In the genomic region with DNA sequence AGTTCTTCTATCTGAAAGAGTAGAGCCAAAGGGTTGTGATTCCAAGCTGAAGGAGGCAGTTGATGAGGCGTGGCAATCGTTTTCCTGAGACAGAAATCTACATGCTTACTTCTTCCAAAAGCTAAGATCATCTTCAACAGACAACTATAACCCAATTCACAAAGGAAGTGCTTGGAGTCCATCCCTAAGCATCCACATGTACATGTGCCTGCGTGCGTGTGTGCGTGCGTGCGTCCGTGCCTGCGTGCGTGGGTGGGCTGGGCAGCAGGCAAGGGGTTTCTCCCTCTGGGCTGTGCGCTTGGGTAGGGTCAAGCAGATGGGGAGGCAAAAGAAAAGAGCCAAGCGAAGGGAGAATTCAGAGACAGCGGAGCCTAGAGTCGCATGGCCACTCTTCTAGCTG, we compare ENCODE assay signal across 11 mouse cellular contexts.
DNase-seq lines count a peak whose midpoint lies in the region; ATAC-seq and TF ChIP-seq lines count a peak whose summit lies in the region.
"Had no signal": no experiment of that assay in that cellular context is flagged by ENCODE, and none has a peak within 500 bp of the region (broad histone marks: within the 10 kb centered on the region; RNA-seq: fewer than 3 reads in every experiment).

No protein-coding gene starts in this region.

- H3K4me1 ChIP-seq in heart, adult 2 months (ENCODE audit: control insufficient read depth, insufficient read depth, low read length), result peaks cover 11% of the 10 kb centered on the region
- peaks cover 28% of the 10 kb centered on the region for H3K4me1 ChIP-seq in midbrain, embryonic 10.5 days
- H3K4me1 ChIP-seq in midbrain, postnatal 0 days (ENCODE audit: insufficient read depth, low read length), result peaks cover 10% of the 10 kb centered on the region
- peaks cover 20% of the 10 kb centered on the region for H3K4me1 ChIP-seq in hindbrain, embryonic 14.5 days (replicated peaks; ENCODE audit: control insufficient read depth, insufficient read depth, low read length)
- H3K4me1 ChIP-seq in stomach, postnatal 0 days (replicated peaks; ENCODE audit: control insufficient read depth, insufficient read depth), result peaks cover 12% of the 10 kb centered on the region

- H3K27ac ChIP-seq in heart, adult 2 months, result peak overlapping the region; percentile 43
- peak overlapping the region; percentile 61; the same call in 1 of the 2 replicates for H3K27ac ChIP-seq in midbrain, embryonic 10.5 days (replicated peaks)
- H3K27ac ChIP-seq in midbrain, postnatal 0 days (ENCODE audit: low read depth, low read length), result no peak overlapping the region
- H3K27ac ChIP-seq in hindbrain, embryonic 14.5 days, result no peak overlapping the region
- H3K27ac ChIP-seq in stomach, postnatal 0 days (replicated peaks), result peak overlapping the region; percentile 73

- H3K4me2 ChIP-seq in midbrain, postnatal 0 days (ENCODE audit: low read depth, low read length, poor library complexity, severe bottlenecking), result no peak overlapping the region
- peak overlapping the region; percentile 16; the same call in 1 of the 2 replicates for H3K4me2 ChIP-seq in hindbrain, embryonic 14.5 days (replicated peaks)
- H3K4me2 ChIP-seq in stomach, postnatal 0 days (replicated peaks; ENCODE audit: low read depth), result peak overlapping the region; percentile 26; the same call in 1 of the 2 replicates

- ATAC-seq in midbrain, postnatal 0 days (ENCODE audit: low FRiP score), result no peak
- ATAC-seq in hindbrain, embryonic 14.5 days (ENCODE audit: low FRiP score), result no peak
- ATAC-seq in stomach, postnatal 0 days (ENCODE audit: low FRiP score, low TSS enrichment), result no peak

- no peaks in the 10 kb centered on the region for H3K79me2 ChIP-seq in heart, adult 2 months (replicated peaks; ENCODE audit: control insufficient read depth, insufficient read depth, low read length)

- no peak overlapping the region for H3K4me3 ChIP-seq in heart, adult 2 months
- H3K4me3 ChIP-seq in midbrain, embryonic 10.5 days, result no peak overlapping the region
- no peak overlapping the region for H3K4me3 ChIP-seq in midbrain, postnatal 0 days (ENCODE audit: low read depth, low read length)
- no peak overlapping the region for H3K4me3 ChIP-seq in hindbrain, embryonic 14.5 days (replicated peaks; ENCODE audit: low read length)
- H3K4me3 ChIP-seq in stomach, postnatal 0 days (ENCODE audit: low read depth, low read length), result no peak overlapping the region

- H3K27me3 ChIP-seq in heart, adult 2 months (ENCODE audit: control insufficient read depth, insufficient read depth, low read length), result no peaks in the 10 kb centered on the region
- H3K27me3 ChIP-seq in midbrain, embryonic 10.5 days (ENCODE audit: low read depth, poor library complexity, severe bottlenecking), result peaks cover 11% of the 10 kb centered on the region; the same call in 1 of the 2 replicates
- no peaks in the 10 kb centered on the region for H3K27me3 ChIP-seq in midbrain, postnatal 0 days (ENCODE audit: insufficient read depth, low read length)
- no peaks in the 10 kb centered on the region for H3K27me3 ChIP-seq in hindbrain, embryonic 14.5 days (ENCODE audit: control insufficient read depth, insufficient read depth, low read length)
- no peaks in the 10 kb centered on the region for H3K27me3 ChIP-seq in stomach, postnatal 0 days (ENCODE audit: control insufficient read depth, insufficient read depth, low read length)
- H3K27me3 ChIP-seq: CH12.LX had no signal

- TF ChIP-seq POLR2A in heart, adult 2 months (IDR thresholded peaks at IDR 0.05; ENCODE audit: insufficient read depth, low read depth, low read length), result no peak

- TF ChIP-seq CTCF in heart, adult 2 months (IDR thresholded peaks at IDR 0.05), result no peak
- no peak for TF ChIP-seq CTCF in midbrain, postnatal 0 days (IDR thresholded peaks at IDR 0.05)
- no peak for TF ChIP-seq CTCF in stomach, postnatal 0 days (IDR thresholded peaks at IDR 0.05; ENCODE audit: low read depth)

- intact Hi-C loops in heart, adult 2 months (cut with DNase I), result loop anchor here (5.0 kb wide), 1 partner anchor 95 kb away; no protein-coding TSS in a partner anchor

- no peaks in the 10 kb centered on the region for H3K9me3 ChIP-seq in midbrain, embryonic 10.5 days (replicated peaks)
- no peaks in the 10 kb centered on the region for H3K9me3 ChIP-seq in midbrain, postnatal 0 days (ENCODE audit: low read length)
- no peaks in the 10 kb centered on the region for H3K9me3 ChIP-seq in hindbrain, embryonic 14.5 days (ENCODE audit: control insufficient read depth, low read length)
- no peaks in the 10 kb centered on the region for H3K9me3 ChIP-seq in stomach, postnatal 0 days (ENCODE audit: control insufficient read depth, low read length)

- H3K36me3 ChIP-seq in heart, adult 2 months (ENCODE audit: control insufficient read depth, insufficient read depth, low read length), result no peaks in the 10 kb centered on the region
- H3K36me3 ChIP-seq in midbrain, embryonic 10.5 days, result no peaks in the 10 kb centered on the region
- H3K36me3 ChIP-seq in midbrain, postnatal 0 days (ENCODE audit: insufficient read depth, low read length), result no peaks in the 10 kb centered on the region
- no peaks in the 10 kb centered on the region for H3K36me3 ChIP-seq in hindbrain, embryonic 14.5 days (replicated peaks; ENCODE audit: control insufficient read depth, insufficient read depth)
- H3K36me3 ChIP-seq in stomach, postnatal 0 days (ENCODE audit: control insufficient read depth, insufficient read depth, low read length), result no peaks in the 10 kb centered on the region

- H3K9ac ChIP-seq in heart, adult 2 months (ENCODE audit: low read depth, low read length), result no peak overlapping the region
- no peak overlapping the region for H3K9ac ChIP-seq in midbrain, postnatal 0 days (replicated peaks; ENCODE audit: low read length, poor library complexity, severe bottlenecking)
- no peak overlapping the region for H3K9ac ChIP-seq in hindbrain, embryonic 14.5 days
- no peak overlapping the region for H3K9ac ChIP-seq in stomach, postnatal 0 days (ENCODE audit: low read length)

- no peak for TF ChIP-seq EP300 in heart, adult 2 months (IDR thresholded peaks at IDR 0.05; ENCODE audit: insufficient read depth, low read depth, low read length)
- no peak for TF ChIP-seq EP300 in stomach, postnatal 0 days (optimal IDR thresholded peaks at IDR 0.05)

- 77% methylated on average over 14 of the region's 14 CpGs for WGBS in heart, adult 2 months
- 75% methylated on average over 14 of the region's 14 CpGs for WGBS in midbrain, embryonic 10.5 days
- WGBS in midbrain, postnatal 0 days, result 79% methylated on average over 14 of the region's 14 CpGs
- WGBS in hindbrain, embryonic 14.5 days, result 79% methylated on average over 14 of the region's 14 CpGs
- whole genome bisulfite sequencing in stomach, postnatal 0 days, result 87% methylated on average over 14 of the region's 14 CpGs

- DNase-seq in heart, adult 2 months, result no peak
- DNase-seq in heart, adult 11 months, result no peak
- peak; percentile 24 for DNase-seq in midbrain, embryonic 10.5 days (ENCODE audit: low spot score)
- no peak for DNase-seq in midbrain, postnatal 0 days (ENCODE audit: low spot score)
- DNase-seq in hindbrain, embryonic 14.5 days (ENCODE audit: low spot score), result no peak
- DNase-seq in stomach, postnatal 0 days (ENCODE audit: low spot score), result no peak
- DNase-seq in adipocyte (ENCODE audit: low spot score), result no peak
- no peak for DNase-seq in thymus, postnatal 4 days
- DNase-seq: adrenal gland, postnatal 36 days; lung, adult 18-20 months had no signal

Comparison
In these comparisons a context has a peak if more than half of its experiments do, and no peak if none do; other contexts are left out.
1. H3K27ac ChIP-seq: peak in heart, adult 2 months (single experiment), midbrain, embryonic 10.5 days (single experiment) and stomach, postnatal 0 days (single experiment); none in midbrain, postnatal 0 days (single experiment) and hindbrain, embryonic 14.5 days (single experiment).